Mouse (Mus musculus): ENCODE measurements around the gene Celf5. TPM values are rescaled to one million over a fixed set of nuclear protein-coding genes. Genes with fewer than 3 reads are reported as not detected.
A peak's percentile ranks its signal among the peaks of the same experiment; 100 is the strongest.

Celf5 gene
- polyA plus RNA-seq, 1 experiment = 0.27 TPM

- Histone ChIP-seq H3K27ac (ENCODE audit: insufficient read depth, low read depth, low read length) (no peak overlapping the region), H3K4me1 (ENCODE audit: control insufficient read depth, insufficient read depth, low read length) (peaks cover 8% of the 10 kb centered on the region; the same call in 1 of the 2 replicates), H3K27me3 (replicated peaks; ENCODE audit: control insufficient read depth, insufficient read depth, low read length) (no peaks in the 10 kb centered on the region), H3K36me3 (ENCODE audit: control insufficient read depth, insufficient read depth, low read length) (no peaks in the 10 kb centered on the region; the same call in 1 of the 2 replicates), H3K4me3 (ENCODE audit: insufficient read depth, low read depth, low read length) (no peak overlapping the region)
- WGBS = 68% methylated on average over 8 of the region's 8 CpGs
- TF ChIP-seq CTCF (conservative IDR thresholded peaks at IDR 0.05; ENCODE audit: insufficient read depth, insufficient read length, low read depth, low read length) (0 out of 2 replicates have a peak, but pooled peaks have one; percentile 25), POLR2A (IDR thresholded peaks at IDR 0.05; ENCODE audit: low read depth, low read length) (no peak)
- no peak for DNase-seq
Measured at GRCm38 (mm10) chr10:81493601-81494220, 11.2 kb upstream of the Celf5 start.

- 89% methylated on average over 11 of the region's 11 CpGs for WGBS
- Histone ChIP-seq H3K27ac (ENCODE audit: insufficient read depth, low read depth, low read length) (no peak overlapping the region), H3K4me3 (ENCODE audit: insufficient read depth, low read depth, low read length) (no peak overlapping the region), H3K27me3 (replicated peaks; ENCODE audit: control insufficient read depth, insufficient read depth, low read length) (no peaks in the 10 kb centered on the region), H3K4me1 (ENCODE audit: control insufficient read depth, insufficient read depth, low read length) (peaks cover 8% of the 10 kb centered on the region; the same call in 1 of the 2 replicates), H3K36me3 (ENCODE audit: control insufficient read depth, insufficient read depth, low read length) (no peaks in the 10 kb centered on the region; the same call in 1 of the 2 replicates)
- DNase-seq = no peak
- TF ChIP-seq CTCF (conservative IDR thresholded peaks at IDR 0.05; ENCODE audit: insufficient read depth, insufficient read length, low read depth, low read length) = no peak
- TF ChIP-seq POLR2A (IDR thresholded peaks at IDR 0.05; ENCODE audit: low read depth, low read length) = no peak
Measured at GRCm38 (mm10) chr10:81492606-81493240, 10.2 kb upstream of the Celf5 start.

- no peak overlapping the region for H3K27ac ChIP-seq (ENCODE audit: insufficient read depth, low read depth, low read length)
- WGBS = 90% methylated on average over 9 of the region's 9 CpGs
- no peak for TF ChIP-seq POLR2A (IDR thresholded peaks at IDR 0.05; ENCODE audit: low read depth, low read length)
- no peak for TF ChIP-seq CTCF (conservative IDR thresholded peaks at IDR 0.05; ENCODE audit: insufficient read depth, insufficient read length, low read depth, low read length)
- no peak for DNase-seq
- H3K4me3 ChIP-seq (ENCODE audit: insufficient read depth, low read depth, low read length) = no peak overlapping the region
- H3K36me3 ChIP-seq (ENCODE audit: control insufficient read depth, insufficient read depth, low read length) = no peaks in the 10 kb centered on the region; the same call in 1 of the 2 replicates
- H3K4me1 ChIP-seq (ENCODE audit: control insufficient read depth, insufficient read depth, low read length) = peaks cover 8% of the 10 kb centered on the region; the same call in 1 of the 2 replicates
- no peaks in the 10 kb centered on the region for H3K27me3 ChIP-seq (replicated peaks; ENCODE audit: control insufficient read depth, insufficient read depth, low read length)
Measured at GRCm38 (mm10) chr10:81491018-81491417, 8.5 kb upstream of the Celf5 start.

- TF ChIP-seq POLR2A (IDR thresholded peaks at IDR 0.05; ENCODE audit: low read depth, low read length) = no peak
- no peak for TF ChIP-seq CTCF (conservative IDR thresholded peaks at IDR 0.05; ENCODE audit: insufficient read depth, insufficient read length, low read depth, low read length)
- H3K4me3 ChIP-seq (ENCODE audit: insufficient read depth, low read depth, low read length) = no peak overlapping the region
- 77% methylated on average over 14 of the region's 14 CpGs for WGBS
- H3K36me3 ChIP-seq (ENCODE audit: control insufficient read depth, insufficient read depth, low read length) = no peaks in the 10 kb centered on the region; the same call in 1 of the 2 replicates
- peaks cover 4% of the 10 kb centered on the region; the same call in 1 of the 2 replicates for H3K4me1 ChIP-seq (ENCODE audit: control insufficient read depth, insufficient read depth, low read length)
- no peak overlapping the region for H3K27ac ChIP-seq (ENCODE audit: insufficient read depth, low read depth, low read length)
- DNase-seq = no peak
- no peaks in the 10 kb centered on the region for H3K27me3 ChIP-seq (replicated peaks; ENCODE audit: control insufficient read depth, insufficient read depth, low read length)
Measured at GRCm38 (mm10) chr10:81489941-81490340, 7.4 kb upstream of the Celf5 start.

- H3K27ac ChIP-seq (ENCODE audit: insufficient read depth, low read depth, low read length) = no peak overlapping the region
- H3K27me3 ChIP-seq (replicated peaks; ENCODE audit: control insufficient read depth, insufficient read depth, low read length) = no peaks in the 10 kb centered on the region
- no peak for TF ChIP-seq CTCF (conservative IDR thresholded peaks at IDR 0.05; ENCODE audit: insufficient read depth, insufficient read length, low read depth, low read length)
- H3K4me1 ChIP-seq (ENCODE audit: control insufficient read depth, insufficient read depth, low read length) = no peaks in the 10 kb centered on the region
- no peak overlapping the region for H3K4me3 ChIP-seq (ENCODE audit: insufficient read depth, low read depth, low read length)
- DNase-seq = no peak
- 90% methylated on average over 11 of the region's 11 CpGs for WGBS
- H3K36me3 ChIP-seq (ENCODE audit: control insufficient read depth, insufficient read depth, low read length) = no peaks in the 10 kb centered on the region; the same call in 1 of the 2 replicates
Measured at GRCm38 (mm10) chr10:81488081-81488480, 5.6 kb upstream of the Celf5 start.

- no peaks in the 10 kb centered on the region for H3K4me1 ChIP-seq (ENCODE audit: control insufficient read depth, insufficient read depth, low read length)
- no peak overlapping the region for H3K27ac ChIP-seq (ENCODE audit: insufficient read depth, low read depth, low read length)
- no peaks in the 10 kb centered on the region; the same call in 1 of the 2 replicates for H3K36me3 ChIP-seq (ENCODE audit: control insufficient read depth, insufficient read depth, low read length)
- H3K27me3 ChIP-seq (replicated peaks; ENCODE audit: control insufficient read depth, insufficient read depth, low read length) = no peaks in the 10 kb centered on the region
- TF ChIP-seq POLR2A (IDR thresholded peaks at IDR 0.05; ENCODE audit: low read depth, low read length) (no peak), CTCF (conservative IDR thresholded peaks at IDR 0.05; ENCODE audit: insufficient read depth, insufficient read length, low read depth, low read length) (no peak)
- no peak for DNase-seq
- 87% methylated on average over 10 of the region's 10 CpGs for WGBS
- H3K4me3 ChIP-seq (ENCODE audit: insufficient read depth, low read depth, low read length) = no peak overlapping the region
Measured at GRCm38 (mm10) chr10:81486496-81486895, 4.0 kb upstream of the Celf5 start.

- Histone ChIP-seq H3K36me3 (ENCODE audit: control insufficient read depth, insufficient read depth, low read length) (no peaks in the 10 kb centered on the region; the same call in 1 of the 2 replicates), H3K4me3 (ENCODE audit: insufficient read depth, low read depth, low read length) (no peak overlapping the region), H3K27ac (ENCODE audit: insufficient read depth, low read depth, low read length) (no peak overlapping the region), H3K27me3 (replicated peaks; ENCODE audit: control insufficient read depth, insufficient read depth, low read length) (no peaks in the 10 kb centered on the region), H3K4me1 (ENCODE audit: control insufficient read depth, insufficient read depth, low read length) (no peaks in the 10 kb centered on the region)
- 72% methylated on average over 7 of the region's 7 CpGs for WGBS
- TF ChIP-seq POLR2A (IDR thresholded peaks at IDR 0.05; ENCODE audit: low read depth, low read length) = no peak
- TF ChIP-seq CTCF (conservative IDR thresholded peaks at IDR 0.05; ENCODE audit: insufficient read depth, insufficient read length, low read depth, low read length) = no peak
- no peak for DNase-seq
Measured at GRCm38 (mm10) chr10:81485479-81486018, 3.0 kb upstream of the Celf5 start.
